In the genomic region with DNA sequence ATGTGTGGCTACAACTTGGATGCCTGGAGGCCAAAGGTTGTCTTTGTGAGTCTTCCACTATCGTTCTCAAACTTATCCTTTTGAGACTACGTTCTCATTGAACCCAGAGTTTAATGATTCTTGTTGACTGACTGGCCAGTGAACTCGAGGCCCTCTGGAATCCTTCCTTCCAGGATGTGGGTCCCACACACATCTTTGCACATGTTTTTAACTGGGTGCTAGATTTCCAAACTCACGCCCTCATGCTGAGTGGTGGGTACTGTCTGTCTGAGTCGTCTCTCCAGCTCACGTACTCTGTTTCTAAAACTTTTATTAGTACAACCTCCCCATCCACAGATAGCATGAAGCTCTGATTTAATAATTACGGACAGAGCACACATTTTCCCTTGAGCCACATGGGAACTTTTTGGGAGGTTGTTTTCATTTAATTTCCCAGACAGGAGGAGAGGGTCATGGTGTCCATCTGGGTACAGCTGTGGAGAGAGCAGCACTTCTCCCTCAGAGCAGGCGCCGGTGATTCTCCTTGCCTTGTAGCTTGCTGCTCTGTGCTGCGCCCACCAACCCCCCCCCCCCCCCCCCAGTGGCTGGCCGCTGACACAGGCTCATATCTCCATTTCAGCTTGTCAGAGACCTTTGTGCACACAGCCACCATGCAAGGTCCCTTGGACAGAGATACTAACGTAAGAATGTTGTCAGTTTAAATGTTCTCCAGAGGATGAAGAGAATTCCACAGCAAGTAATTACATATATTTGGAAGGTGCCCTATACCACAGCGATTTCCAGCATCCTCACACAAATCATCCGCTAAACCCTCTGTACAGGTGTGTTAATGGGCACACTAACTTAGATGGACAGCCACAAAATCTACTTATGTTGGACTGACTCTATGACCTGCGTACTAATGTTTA, we compare ENCODE assay signal across 12 mouse cellular contexts.
DNase-seq lines count a peak whose midpoint lies in the region; ATAC-seq lines count a peak whose summit lies in the region.
"Had no signal": no experiment of that assay in that cellular context is flagged by ENCODE, and none has a peak within 500 bp of the region (broad histone marks: within the 10 kb centered on the region; RNA-seq: fewer than 3 reads in every experiment).

No protein-coding gene starts in this region.

- peak; percentile 76 for ATAC-seq in kidney, embryonic 15.5 days (replicated peaks; ENCODE audit: low FRiP score)
- no peak for ATAC-seq in neural tube, embryonic 13.5 days (ENCODE audit: low read depth)
- ATAC-seq in neural tube, embryonic 15.5 days (ENCODE audit: low FRiP score) = no peak

- peak; percentile 92 for DNase-seq in heart, adult 11 months
- no peak for DNase-seq in heart, postnatal 36 days
- DNase-seq in kidney, postnatal 25 days = no peak
- no peak for DNase-seq in neural tube, embryonic 10.5 days (ENCODE audit: extremely low spot score, low spot score)
- no peak for DNase-seq in urinary bladder, adult 2 months (ENCODE audit: low spot score)
- DNase-seq: cerebellum, postnatal 36 days; liver, embryonic 13.5 days; lung, postnatal 36 days; thymus, postnatal 36 days had no signal

- H3K27ac ChIP-seq in kidney, embryonic 15.5 days = peak overlapping the region; percentile 77
- peak overlapping the region; percentile 39 for H3K27ac ChIP-seq in neural tube, embryonic 13.5 days (replicated peaks)
- 0 out of 2 replicates have a peak overlapping the region, but pooled peaks have one; percentile 6 for H3K27ac ChIP-seq in neural tube, embryonic 15.5 days (replicated peaks)
- H3K27ac ChIP-seq: liver, embryonic 13.5 days had no signal

- peaks cover 37% of the 10 kb centered on the region for H3K4me1 ChIP-seq in kidney, embryonic 15.5 days
- peaks cover 35% of the 10 kb centered on the region for H3K4me1 ChIP-seq in neural tube, embryonic 13.5 days (replicated peaks)
- peaks cover 30% of the 10 kb centered on the region for H3K4me1 ChIP-seq in neural tube, embryonic 15.5 days

- intact Hi-C loops in heart, postnatal 36 days (cut with DNase I) = no loop called here

- no peaks in the 10 kb centered on the region for H3K9me3 ChIP-seq in kidney, embryonic 15.5 days (replicated peaks)
- no peaks in the 10 kb centered on the region for H3K9me3 ChIP-seq in neural tube, embryonic 13.5 days
- no peaks in the 10 kb centered on the region for H3K9me3 ChIP-seq in neural tube, embryonic 15.5 days (replicated peaks)
- H3K9me3 ChIP-seq: liver, embryonic 13.5 days had no signal

- no peaks in the 10 kb centered on the region for H3K27me3 ChIP-seq in kidney, embryonic 15.5 days
- H3K27me3 ChIP-seq in neural tube, embryonic 13.5 days = no peaks in the 10 kb centered on the region
- no peaks in the 10 kb centered on the region for H3K27me3 ChIP-seq in neural tube, embryonic 15.5 days (replicated peaks)
- H3K27me3 ChIP-seq: liver, embryonic 13.5 days had no signal

- H3K4me2 ChIP-seq in kidney, embryonic 15.5 days = no peak overlapping the region
- H3K4me2 ChIP-seq in neural tube, embryonic 13.5 days = no peak overlapping the region
- H3K4me2 ChIP-seq in neural tube, embryonic 15.5 days = no peak overlapping the region
- H3K4me2 ChIP-seq: liver, embryonic 13.5 days had no signal

- H3K4me3 ChIP-seq in kidney, embryonic 15.5 days (replicated peaks) = no peak overlapping the region
- H3K4me3 ChIP-seq in neural tube, embryonic 13.5 days = no peak overlapping the region
- no peak overlapping the region for H3K4me3 ChIP-seq in neural tube, embryonic 15.5 days (replicated peaks)
- H3K4me3 ChIP-seq: liver, embryonic 13.5 days had no signal

- WGBS in kidney, embryonic 15.5 days = 51% methylated on average over 15 of the region's 15 CpGs
- 70% methylated on average over 15 of the region's 15 CpGs for WGBS in neural tube, embryonic 13.5 days
- WGBS in neural tube, embryonic 15.5 days = 71% methylated on average over 15 of the region's 15 CpGs

- H3K36me3 ChIP-seq in kidney, embryonic 15.5 days = no peaks in the 10 kb centered on the region
- no peaks in the 10 kb centered on the region for H3K36me3 ChIP-seq in neural tube, embryonic 13.5 days
- no peaks in the 10 kb centered on the region for H3K36me3 ChIP-seq in neural tube, embryonic 15.5 days
- H3K36me3 ChIP-seq: liver, embryonic 13.5 days had no signal

- H3K9ac ChIP-seq in kidney, embryonic 15.5 days = no peak overlapping the region
- H3K9ac ChIP-seq in neural tube, embryonic 13.5 days = no peak overlapping the region
- no peak overlapping the region for H3K9ac ChIP-seq in neural tube, embryonic 15.5 days (replicated peaks)
- H3K9ac ChIP-seq: liver, embryonic 13.5 days had no signal

Comparison
In these comparisons a context has a peak if more than half of its experiments do, and no peak if none do; other contexts are left out.
1. H3K27ac ChIP-seq: peak in every context shown above with its lines; median percentile 77 in kidney, embryonic 15.5 days; 39 in neural tube, embryonic 13.5 days; 6 in neural tube, embryonic 15.5 days.